7 mouse cellular contexts compared by ENCODE assay signal in the genomic region with DNA sequence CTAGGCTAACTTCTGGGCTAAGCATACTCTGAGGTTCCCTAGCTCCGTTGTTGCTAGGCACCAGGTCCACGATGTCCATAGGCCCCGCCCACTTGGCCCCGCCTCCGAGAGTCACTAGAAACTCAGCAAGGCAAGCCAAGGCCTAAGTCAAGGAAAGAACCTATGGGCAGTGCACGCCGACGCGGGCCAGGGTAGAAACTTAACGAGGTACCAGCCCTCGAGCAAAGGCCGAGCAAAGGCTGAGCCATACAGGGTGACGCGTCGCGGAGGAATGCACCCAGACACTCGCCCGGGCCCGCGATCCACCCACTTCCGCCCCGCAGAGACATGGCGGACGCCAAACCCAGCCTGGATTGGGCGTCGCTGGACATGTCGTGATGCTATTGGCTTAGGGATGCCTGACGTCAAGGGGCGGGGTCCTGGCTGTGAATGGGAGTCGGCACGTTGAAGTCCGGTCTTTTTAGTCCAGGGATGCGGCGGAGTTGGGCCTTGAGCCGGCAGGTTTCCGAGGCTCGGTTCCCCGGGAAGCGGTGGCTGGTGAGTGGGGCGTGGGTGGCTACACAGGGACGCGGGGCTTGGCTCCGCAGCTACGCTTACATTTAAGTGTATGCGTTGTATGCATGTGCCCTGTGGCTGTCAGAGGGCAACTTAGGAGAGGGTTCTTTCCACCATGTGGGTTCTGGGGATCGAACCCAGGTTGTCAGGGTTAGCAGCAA. TPM values are rescaled to one million over a fixed set of nuclear protein-coding genes. Genes with fewer than 3 reads are reported as not detected.
DNase-seq lines count a peak whose midpoint lies in the region; ATAC-seq and TF ChIP-seq lines count a peak whose summit lies in the region.

A gene (minus strand): TSS at position 275 of the 716 bp plus-strand sequence.
A gene (plus strand): TSS at position 428 of the 716 bp plus-strand sequence.

- peak; percentile 38; the same call in 1 of the 2 replicates for TF ChIP-seq POLR2A in small intestine, adult 2 months (IDR thresholded peaks at IDR 0.05; ENCODE audit: low read depth, low read length)

- no peaks in the 10 kb centered on the region; the same call in 1 of the 2 replicates for H3K4me1 ChIP-seq in intestine, postnatal 0 days (replicated peaks; ENCODE audit: control insufficient read depth, insufficient read depth, low read length)
- H3K4me1 ChIP-seq in midbrain, embryonic 12.5 days = peaks cover 18% of the 10 kb centered on the region
- peaks cover 39% of the 10 kb centered on the region for H3K4me1 ChIP-seq in small intestine, adult 2 months (ENCODE audit: control insufficient read depth, insufficient read depth, insufficient read length, low read length)

- ATAC-seq in intestine, postnatal 0 days = peak; percentile 97
- ATAC-seq in midbrain, embryonic 12.5 days (ENCODE audit: low FRiP score, low read depth) = peak; percentile 98

- peak within 1 kb of the TSS; percentile 45 for H3K9ac ChIP-seq in intestine, postnatal 0 days (ENCODE audit: low read depth, low read length)
- H3K9ac ChIP-seq in midbrain, embryonic 12.5 days (replicated peaks) = peak within 1 kb of the TSS; percentile 52

- under 1% methylated on average over 46 of the region's 46 CpGs for WGBS in intestine, postnatal 0 days
- WGBS in midbrain, embryonic 12.5 days = 1% methylated on average over 46 of the region's 46 CpGs
- WGBS in small intestine, adult 2 months = under 1% methylated on average over 46 of the region's 46 CpGs

- peak within 1 kb of the TSS; percentile 80 for H3K4me2 ChIP-seq in intestine, postnatal 0 days (replicated peaks; ENCODE audit: low read depth)
- peak within 1 kb of the TSS; percentile 65 for H3K4me2 ChIP-seq in midbrain, embryonic 12.5 days (replicated peaks)

- peak within 1 kb of the TSS; percentile 49 for H3K4me3 ChIP-seq in intestine, postnatal 0 days (ENCODE audit: low read depth, low read length)
- H3K4me3 ChIP-seq in midbrain, embryonic 12.5 days = peak within 1 kb of the TSS; percentile 70
- H3K4me3 ChIP-seq in small intestine, adult 2 months (ENCODE audit: low read depth, low read length) = peak within 1 kb of the TSS; percentile 70

- no peak for TF ChIP-seq CTCF in intestine, postnatal 0 days (IDR thresholded peaks at IDR 0.05; ENCODE audit: low read depth)
- no peak for TF ChIP-seq CTCF in small intestine, adult 2 months (IDR thresholded peaks at IDR 0.05; ENCODE audit: extremely low read depth, insufficient read length, insufficient replicate concordance, low read depth, low read length)

- intact Hi-C loops in left cerebral cortex, postnatal 4 days (cut with DNase I) = no loop called here

- H3K36me3 ChIP-seq in intestine, postnatal 0 days (ENCODE audit: control insufficient read depth, insufficient read depth) = no peaks in the 10 kb centered on the region
- H3K36me3 ChIP-seq in midbrain, embryonic 12.5 days = no peaks in the 10 kb centered on the region
- no peaks in the 10 kb centered on the region for H3K36me3 ChIP-seq in small intestine, adult 2 months (ENCODE audit: control insufficient read depth, insufficient read depth, low read length)

- H3K27me3 ChIP-seq in intestine, postnatal 0 days (replicated peaks; ENCODE audit: control insufficient read depth, insufficient read depth, low read length) = no peaks in the 10 kb centered on the region
- H3K27me3 ChIP-seq in midbrain, embryonic 12.5 days = peaks cover 32% of the 10 kb centered on the region; the same call in 1 of the 2 replicates
- H3K27me3 ChIP-seq in small intestine, adult 2 months (ENCODE audit: control insufficient read depth, insufficient read depth, low read length) = no peaks in the 10 kb centered on the region

- H3K27ac ChIP-seq in intestine, postnatal 0 days (ENCODE audit: low read depth, low read length) = peak within 1 kb of the TSS; percentile 58
- 0 out of 2 replicates have a peak within 1 kb of the TSS, but pooled peaks have one; percentile 30 for H3K27ac ChIP-seq in midbrain, embryonic 12.5 days (replicated peaks)
- H3K27ac ChIP-seq in small intestine, adult 2 months (ENCODE audit: insufficient read depth, low read depth, low read length) = peak within 1 kb of the TSS; percentile 78

- peak; percentile 98 for DNase-seq in adrenal gland, adult 8-10 months
- peak; percentile 98 for DNase-seq in embryo, embryonic 9.5 days (ENCODE audit: extremely low spot score)
- peak; percentile 69 for DNase-seq in gonadal fat pad, adult 2 months (ENCODE audit: low read depth)
- DNase-seq in left cerebral cortex, postnatal 4 days = peak; percentile 97

- no peaks in the 10 kb centered on the region for H3K9me3 ChIP-seq in intestine, postnatal 0 days (ENCODE audit: control insufficient read depth)
- no peaks in the 10 kb centered on the region for H3K9me3 ChIP-seq in midbrain, embryonic 12.5 days

RNA-seq across cellular contexts. Expression of the first gene that starts in this region (rescaled TPM):
- under 1 TPM in 3 of 4 experiments, not detected in 1; 0.28 to 0.54 (median 0.45) TPM for total RNA-seq in adrenal gland, adult 8-10 months (2022)
- polyA plus RNA-seq in gonadal fat pad, adult 2 months (2012; rRNA removed) = 2.7 and 4.2 TPM in 2 replicates
- 0.04 and 0.09 TPM in 2 replicates for polyA plus RNA-seq in intestine, postnatal 0 days (2015; fragmentation: Nextera tagmentation; extraction: Ambion mirVana)
- total RNA-seq in left cerebral cortex, postnatal 4 days (2021) = under 1 TPM; 0.42 to 0.66 TPM
- polyA plus RNA-seq in midbrain, embryonic 12.5 days (2016; fragmentation: Nextera tagmentation; extraction: Ambion mirVana) = 0.20 and 0.43 TPM in 2 replicates
- polyA plus RNA-seq in small intestine, adult 2 months (2012; rRNA removed) = 1.0 and 2.3 TPM in 2 replicates

RNA-seq across cellular contexts. Expression of the second gene that starts in this region (rescaled TPM):
- total RNA-seq in adrenal gland, adult 8-10 months (2022) = 10 to 100 TPM in 2 of 4 experiments, 1 to 10 TPM in 2; 5.4 to 17.8 (median 10.2) TPM
- polyA plus RNA-seq in gonadal fat pad, adult 2 months (2012; rRNA removed) = 5.0 and 7.6 TPM in 2 replicates
- polyA plus RNA-seq in intestine, postnatal 0 days (2015; fragmentation: Nextera tagmentation; extraction: Ambion mirVana) = 8.4 and 10.5 TPM in 2 replicates
- 10 to 100 TPM in 1 of 2 experiments, 1 to 10 TPM in 1; 6.5 to 11.2 TPM for total RNA-seq in left cerebral cortex, postnatal 4 days (2021)
- 2.6 and 4.6 TPM in 2 replicates for polyA plus RNA-seq in midbrain, embryonic 12.5 days (2016; fragmentation: Nextera tagmentation; extraction: Ambion mirVana)
- polyA plus RNA-seq in small intestine, adult 2 months (2012; rRNA removed) = 28.4 and 65.8 TPM in 2 replicates

Comparison
In these comparisons a context has a peak if more than half of its experiments do, and no peak if none do; other contexts are left out.
1. Peak in every context shown above with its lines: DNase-seq, ATAC-seq, H3K4me3 ChIP-seq and H3K27ac ChIP-seq.